Mouse (Mus musculus): ENCODE data around the gene Chrnd.

- TF ChIP-seq POLR2A (IDR thresholded peaks at IDR 0.05; ENCODE audit: low read depth, low read length) (no peak), CTCF (IDR thresholded peaks at IDR 0.05; ENCODE audit: extremely low read depth, insufficient read depth, insufficient read length, insufficient replicate concordance) (no peak)
Observed at GRCm38 (mm10) chr1:87143141-87143540, 47.3 kb upstream of the Chrnd start.

All from spleen, adult 2 months (tissue).